Mouse (Mus musculus): Measurements from ENCODE around the gene Cbx6.
"Not testable (repeated sequence)": the region's sequence is repeated elsewhere in the genome, so short reads cannot be mapped to it uniquely, and the experiment has no call there.

Gene Cbx6

DNA sequence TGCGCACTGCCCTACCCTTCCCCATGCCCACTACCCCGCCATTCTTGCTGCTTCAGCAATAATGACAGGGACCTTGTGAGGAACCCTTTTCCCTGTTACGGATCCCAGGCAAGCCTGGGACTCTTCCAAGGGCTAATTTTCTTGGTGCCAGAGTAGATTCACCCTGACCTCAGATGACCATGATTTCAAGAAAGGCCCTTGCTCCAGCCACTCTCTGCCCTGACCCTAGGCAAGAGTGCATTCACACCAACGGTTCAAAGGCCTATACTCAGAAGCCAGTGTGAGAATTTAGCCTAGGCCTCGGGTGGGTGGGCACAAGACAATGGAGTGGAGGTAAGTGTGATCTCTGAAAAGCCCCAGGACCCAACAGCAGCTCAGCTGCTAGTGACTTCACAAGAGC is 5.1 kb downstream of the Cbx6 start:
- DNase-seq = no peak

DNA sequence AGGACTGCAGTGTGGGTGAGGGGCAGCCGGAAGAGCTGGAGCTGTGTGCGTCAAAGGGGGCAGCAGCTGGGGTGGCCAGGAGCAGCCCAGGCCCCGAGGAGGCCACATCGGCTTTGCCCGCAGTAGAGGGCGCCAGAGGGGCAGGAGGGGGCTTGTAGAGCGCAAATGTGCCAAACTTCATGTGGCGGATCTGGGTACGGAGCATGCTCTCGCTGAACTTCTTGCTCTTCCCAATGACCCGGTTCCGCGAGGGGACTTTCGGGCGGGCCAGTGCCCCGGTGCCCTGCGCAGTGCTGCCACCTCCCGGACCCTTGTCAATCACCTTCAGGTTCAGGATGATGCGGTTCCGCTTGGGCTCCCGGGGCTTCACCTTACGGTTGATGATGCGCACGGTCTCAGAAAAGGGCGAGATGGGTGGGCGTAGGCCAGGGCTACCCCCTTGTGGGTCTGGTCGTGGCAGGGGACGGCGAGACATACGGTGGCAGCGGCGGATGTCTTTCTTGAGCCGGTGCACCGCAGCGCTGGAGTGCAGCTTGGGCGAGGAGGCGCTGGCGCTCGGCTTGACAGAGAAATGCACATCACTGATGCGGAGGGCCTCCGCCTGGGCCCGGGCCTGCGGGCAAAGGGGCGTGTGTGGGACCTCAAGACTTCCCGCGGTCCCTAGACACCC is 6.0 kb downstream of the Cbx6 start:
- DNase-seq = peak; percentile 31

DNA sequence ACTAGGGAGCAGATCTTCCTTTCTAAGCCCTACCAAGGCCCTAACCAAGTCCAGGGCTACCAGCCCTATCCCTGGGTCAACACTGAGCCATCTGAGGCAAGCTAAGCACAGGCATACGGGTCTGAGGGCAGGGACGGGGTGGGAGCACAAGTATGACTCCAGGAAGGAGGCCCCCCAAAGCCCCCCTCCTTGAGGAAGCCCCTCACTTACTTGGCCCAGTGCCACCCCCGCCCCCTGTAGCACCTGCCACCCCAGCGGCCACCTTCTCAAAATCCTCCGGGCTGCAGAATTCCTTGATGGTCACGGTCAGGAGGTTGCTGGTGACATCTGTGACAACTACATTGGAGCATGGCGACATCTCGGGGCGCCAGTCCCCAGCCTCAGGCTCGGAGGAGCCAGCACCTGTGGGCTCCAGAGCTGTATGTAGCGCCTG is 6.7 kb downstream of the Cbx6 start:
- DNase-seq = no peak

DNA sequence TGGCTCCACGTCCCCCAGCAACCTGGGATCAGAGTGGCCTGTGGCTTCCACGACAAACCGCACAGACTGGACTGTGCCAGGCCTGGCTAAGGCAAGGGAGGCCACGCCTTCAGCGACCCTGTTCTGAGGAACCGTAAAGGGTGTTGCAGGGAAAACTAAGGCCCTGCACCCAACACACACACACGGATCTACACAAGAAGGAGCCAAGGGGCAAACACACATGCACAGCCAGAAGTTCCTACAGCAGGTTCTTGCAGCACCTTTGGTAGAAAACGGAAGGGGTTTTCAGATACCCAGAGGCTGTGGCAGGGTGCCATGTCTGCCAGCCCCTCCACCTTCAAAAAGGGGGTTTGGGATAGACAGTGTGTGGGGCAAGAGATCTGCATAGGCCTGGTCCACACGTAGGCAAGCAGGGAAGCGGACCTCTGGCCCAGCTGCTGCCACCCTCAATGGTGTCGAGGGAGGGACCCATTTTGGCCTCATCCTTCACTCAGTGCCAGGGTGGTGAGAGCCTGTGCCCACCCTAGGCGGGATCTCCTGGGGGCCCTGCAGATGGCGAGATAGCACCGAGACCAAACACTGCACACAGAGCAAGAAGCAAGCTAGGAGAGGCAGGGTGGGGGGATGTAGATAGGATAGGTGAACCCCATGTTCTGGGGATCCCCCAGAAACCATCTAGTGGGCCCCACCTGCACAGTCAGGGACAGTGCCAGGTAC is 7.3 kb downstream of the Cbx6 start:
- DNase-seq = no peak

DNA sequence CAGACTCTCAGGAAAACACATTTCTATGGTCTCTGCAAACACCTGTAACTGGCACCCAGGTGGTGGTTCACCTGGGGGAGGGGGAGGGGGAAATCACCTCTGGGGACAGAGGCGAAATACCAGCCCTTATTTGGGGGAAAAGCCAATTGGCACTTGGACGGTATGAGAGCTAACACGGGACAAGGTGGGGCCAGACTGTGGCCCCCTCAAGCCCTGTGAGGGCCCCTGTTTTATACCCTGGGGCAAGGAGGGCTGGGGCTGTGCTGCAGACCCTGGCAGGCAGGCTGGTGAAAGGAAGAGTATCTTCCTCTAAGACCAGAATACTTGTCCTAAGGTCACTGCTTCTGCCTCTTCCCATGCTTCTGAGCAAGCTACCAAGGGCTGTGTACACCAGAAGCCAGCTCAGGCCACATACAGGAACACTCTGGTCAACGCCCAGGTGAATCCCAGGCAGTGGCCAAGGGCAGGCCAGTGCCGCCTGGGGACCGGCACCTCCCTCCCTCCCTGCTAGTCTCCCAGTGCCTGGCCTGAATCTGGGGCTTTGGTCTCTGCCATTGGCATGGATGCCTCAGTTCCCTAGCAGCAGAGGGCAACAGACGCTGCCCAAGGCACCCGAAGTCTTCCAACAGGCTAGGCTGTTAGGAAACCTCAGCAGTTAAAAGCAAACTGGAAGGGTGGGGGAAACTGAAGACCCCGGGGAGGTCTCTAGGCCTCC is 8.1 kb downstream of the Cbx6 start:
- no peak for DNase-seq

DNA sequence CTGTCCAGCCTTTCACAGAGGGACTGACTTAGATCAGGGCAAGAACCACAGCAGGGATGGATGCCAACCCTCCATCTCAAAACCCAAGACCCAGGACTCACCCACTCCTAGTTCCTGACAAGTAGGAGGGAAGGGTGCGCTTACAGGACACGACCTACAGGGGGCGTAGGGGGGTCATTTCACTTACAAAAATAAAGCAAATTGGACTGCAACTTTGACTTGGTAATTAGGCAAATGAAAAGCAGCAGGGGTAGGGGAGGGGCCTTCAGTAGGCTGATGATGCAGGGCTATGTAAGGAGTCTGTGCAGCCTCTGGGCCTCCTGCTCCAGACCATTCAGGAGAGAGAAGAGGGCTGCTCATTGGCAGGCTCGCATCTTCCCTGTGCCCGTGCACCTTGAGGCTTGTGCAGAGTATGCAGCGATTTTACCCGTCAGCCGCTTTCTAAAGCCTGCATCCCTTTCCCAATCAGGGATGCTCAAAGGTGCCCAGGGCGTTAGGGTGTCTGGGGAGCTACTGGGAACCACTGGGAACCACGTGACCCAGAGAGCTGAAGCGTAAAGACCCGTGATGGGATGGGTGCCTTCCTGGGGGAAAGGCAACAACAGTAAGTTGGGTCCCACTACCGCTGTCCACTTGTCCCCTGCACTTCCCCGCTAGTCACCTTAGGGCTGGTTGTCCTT is 9.2 kb downstream of the Cbx6 start:
- DNase-seq = peak; percentile 49

DNA sequence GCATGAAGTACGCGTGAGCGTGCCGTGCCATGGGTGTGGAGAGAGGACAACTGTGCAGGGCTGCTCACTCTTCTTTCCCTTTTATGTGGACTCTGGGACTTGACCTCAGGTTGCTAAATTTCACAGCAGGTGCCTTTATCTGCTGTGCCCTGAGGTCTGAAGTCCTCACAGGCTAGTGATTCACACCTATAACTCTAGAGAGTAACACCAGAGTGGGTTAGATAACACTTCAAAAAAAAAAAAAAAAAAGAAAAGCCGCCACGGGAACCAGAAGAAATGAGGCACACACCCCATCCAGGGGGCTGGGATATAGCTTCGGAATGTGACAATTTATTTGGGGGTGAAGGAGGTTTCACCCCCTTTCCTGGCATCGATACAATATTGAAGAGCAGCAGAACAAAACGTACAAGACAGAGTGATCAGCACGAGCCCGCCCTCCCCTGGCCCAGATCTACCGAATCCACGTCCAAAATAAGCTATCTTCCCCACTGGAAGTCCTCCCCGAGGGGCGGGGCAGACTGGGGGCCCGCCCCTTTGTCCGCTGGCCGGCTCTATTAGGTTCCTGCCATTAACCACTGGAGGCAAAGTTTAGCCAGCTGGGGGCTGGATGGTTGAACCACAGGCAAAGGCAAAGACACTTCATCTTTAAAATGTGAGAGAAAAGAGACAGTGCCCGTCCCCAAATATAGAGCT is 10.8 kb downstream of the Cbx6 start:
- peak; percentile 50 for DNase-seq

DNA sequence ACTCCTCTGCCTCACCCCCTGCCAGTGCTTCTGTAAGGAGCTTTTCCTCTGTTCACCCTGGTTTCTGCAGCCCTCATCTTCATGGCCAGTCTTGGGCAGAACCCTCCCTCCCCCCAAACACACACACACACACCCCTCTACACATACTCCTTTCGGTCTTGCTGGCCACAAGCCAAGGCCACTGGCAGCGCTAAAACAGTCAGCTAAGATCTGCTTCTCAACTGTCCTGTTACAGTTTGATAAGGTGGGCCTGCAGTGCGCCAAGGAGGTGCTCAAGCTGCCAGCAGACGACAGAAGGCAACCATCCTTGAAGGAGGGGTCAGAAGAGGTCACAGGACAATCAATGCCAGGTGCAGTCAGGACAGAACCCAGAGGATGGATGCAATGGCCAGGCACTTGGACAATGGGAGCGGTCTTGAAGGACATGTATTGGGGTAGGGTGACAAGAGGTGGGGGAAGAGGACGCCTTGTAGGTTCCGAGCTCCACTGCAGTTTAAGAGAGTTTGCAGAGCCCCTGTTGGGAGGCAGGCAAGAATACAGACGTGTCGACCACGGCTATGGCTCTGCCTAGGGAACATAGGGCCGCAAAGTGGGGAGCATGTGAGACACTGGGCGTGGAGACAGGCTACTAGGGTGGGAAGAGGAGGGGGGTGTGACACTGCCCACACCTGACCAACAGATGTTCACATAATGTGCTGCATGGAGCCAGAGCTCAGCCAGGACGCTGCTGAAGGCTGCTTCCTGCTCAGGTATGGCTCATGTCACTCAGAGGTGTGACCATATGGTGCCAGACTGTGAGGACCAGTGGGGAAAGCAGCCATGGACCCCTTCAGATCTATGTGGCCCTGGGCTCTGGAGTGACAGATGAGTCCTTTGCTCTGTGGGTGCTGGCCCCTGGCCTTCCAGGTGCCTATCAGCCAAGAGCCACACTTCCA is 12.0 kb downstream of the Cbx6 start:
- DNase-seq = peak; percentile 30

DNA sequence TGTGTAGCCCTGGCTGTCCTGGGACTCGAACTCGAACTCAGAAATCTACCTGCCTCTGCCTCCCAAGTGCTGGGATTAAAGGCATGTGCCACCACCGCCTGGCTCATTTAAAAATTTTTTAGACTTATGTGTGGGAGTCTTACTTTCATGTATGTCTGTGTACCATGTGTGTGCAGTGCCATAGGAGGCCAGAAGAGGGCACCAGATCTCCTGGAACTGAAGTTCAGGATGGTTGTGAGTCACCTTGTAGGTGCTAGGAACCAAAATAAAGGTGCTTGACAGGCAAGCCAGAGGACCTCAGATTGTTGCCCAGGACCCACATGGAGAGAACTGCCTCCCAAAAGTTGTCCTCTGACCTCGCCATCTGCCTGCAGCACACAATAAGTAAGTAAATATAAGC is 16.2 kb downstream of the Cbx6 start:
- no peak for DNase-seq

DNA sequence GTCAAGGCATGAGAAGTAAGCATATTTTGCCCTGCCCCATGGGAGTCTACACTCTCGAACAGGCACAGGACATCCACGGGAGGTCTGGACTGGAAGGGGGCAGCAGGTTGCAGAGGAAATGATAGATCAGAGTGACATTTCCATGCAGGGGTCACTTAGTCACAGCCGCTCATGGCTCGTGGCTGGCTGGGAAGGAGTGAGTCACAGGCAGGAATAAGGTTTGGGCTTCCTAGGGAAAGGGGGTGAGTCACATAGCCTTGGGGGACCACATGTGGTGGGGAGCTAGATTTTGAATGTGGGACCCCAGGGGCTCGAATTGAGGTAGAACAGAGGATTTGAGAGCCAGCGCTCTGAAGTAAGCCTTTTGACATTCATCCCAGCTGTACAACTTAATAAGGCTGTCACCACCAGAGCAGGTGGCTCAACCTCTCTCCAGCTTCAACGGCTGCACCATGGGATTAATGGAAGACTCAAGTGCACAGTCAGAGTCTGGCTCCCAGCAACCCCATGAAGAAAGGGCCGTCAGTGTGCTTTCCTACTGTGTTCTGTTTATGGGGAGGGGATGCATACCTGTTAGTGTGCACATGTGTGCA is 20.7 kb downstream of the Cbx6 start:
- no peak for DNase-seq

DNA sequence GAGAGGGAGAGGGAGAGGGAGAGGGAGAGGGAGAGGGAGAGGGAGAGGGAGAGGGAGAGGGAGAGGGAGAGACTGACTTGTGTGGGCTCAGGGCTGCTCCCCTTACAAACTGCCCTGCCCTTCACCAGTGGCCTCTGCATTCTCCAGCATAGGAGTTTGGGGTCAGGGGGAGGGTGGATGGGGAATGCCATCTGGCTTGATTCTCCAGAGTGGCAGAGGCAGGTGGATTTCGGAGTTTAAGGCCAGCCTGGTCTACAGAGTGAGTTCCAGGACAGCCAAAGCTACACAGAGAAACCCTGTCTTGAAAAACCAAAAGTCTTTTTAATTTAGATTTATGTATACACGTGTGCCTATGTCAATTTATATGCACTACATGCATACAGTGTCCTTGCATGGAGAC is 21.6 kb downstream of the Cbx6 start:
- DNase-seq = not testable (repeated sequence)

DNA sequence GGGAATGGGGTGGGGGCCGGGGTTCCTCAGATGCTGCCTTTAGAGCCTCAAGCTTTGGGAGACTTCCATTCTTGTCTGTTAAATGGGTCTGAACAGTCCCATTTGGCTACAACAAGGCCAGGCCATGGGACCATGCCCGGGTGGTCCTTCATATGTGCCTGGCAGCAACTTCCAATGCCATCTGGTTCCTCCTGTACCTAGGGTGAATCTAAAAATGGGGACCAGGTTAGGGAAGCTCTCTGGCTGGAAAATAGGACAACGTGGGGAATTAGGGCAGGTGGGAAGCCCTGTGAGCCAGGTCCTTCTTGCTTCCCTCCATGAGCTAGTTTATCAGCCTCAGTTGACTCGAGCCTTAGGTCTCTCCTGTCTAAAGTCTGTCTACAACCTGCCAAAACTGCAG is 23.5 kb downstream of the Cbx6 start:
- no peak for DNase-seq

DNA sequence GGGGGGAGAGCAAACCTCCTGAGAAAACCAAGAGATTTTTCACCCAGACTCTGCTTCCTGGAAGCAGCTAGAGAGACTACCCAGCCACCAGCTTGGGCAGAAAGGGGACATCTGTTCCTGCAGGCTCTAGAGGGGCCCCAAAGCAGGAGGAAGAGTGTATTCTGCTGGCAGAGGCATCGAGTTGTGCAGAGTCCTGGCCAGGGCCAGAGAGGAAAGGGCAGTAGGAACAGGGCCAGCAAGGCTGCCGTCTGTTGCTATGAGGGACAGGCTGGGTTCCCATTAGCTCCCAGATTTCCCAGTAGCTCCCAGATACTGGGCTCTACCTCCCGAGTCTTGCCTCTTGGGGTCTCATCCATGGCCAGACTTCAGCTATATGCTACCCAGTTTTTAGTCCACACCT is 24.4 kb downstream of the Cbx6 start:
- no peak for DNase-seq

DNA sequence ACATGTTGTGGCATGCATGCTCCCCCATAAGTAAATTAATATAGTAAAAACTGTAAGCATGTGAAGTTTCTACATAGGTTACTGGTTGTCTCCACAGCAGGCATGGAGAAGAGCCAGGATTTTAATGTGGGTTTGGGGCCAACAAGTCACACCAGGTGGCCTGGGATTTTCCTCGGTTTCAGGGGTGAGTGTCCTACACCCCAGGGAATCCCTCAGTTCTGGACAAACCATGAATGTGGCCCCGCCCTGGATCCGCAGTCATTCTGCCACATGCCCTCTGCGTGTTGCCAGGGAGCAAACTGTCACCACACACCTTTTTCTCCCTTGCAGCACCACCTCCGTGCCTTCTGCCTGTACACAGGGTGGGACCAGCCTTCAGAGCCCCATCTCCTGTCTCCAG is 25.8 kb downstream of the Cbx6 start:
- DNase-seq = no peak

DNA sequence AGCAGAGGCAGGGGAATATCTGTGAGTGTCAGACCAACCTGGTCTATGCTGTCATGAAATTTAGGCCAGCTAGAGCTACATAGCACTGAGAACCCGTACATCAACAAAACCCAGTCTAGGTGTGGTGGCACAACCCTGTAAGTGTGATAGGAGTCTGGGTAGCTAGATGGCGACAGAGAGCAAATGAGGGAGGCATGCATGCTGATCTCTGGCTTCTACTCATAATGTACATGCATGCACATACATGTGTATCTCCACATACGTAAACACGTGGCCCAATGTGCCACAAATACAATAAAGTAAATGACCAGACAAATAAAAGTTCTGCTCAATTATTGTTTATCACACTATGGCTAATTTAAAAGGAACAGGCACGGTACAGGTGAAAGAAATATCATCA is 26.4 kb downstream of the Cbx6 start:
- DNase-seq = no peak

DNA sequence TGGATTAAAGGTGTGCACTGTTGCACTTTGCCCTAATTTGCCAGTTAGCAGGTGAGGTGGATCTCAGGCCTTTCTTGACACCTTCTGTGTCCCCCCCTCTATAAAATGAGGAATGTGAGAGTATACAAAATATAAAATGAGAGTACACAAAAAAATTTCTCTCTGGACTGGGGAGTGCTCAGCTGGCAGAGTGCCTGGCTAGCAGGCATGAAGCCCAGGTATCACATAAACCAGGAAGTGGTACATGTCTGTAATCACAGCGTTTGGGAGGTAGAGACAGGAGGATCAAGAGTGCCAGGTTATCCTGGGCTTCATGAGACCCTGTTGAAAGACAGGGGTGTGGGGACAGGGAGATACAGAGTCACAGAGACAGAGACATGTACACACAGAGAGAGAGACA is 27.4 kb downstream of the Cbx6 start:
- DNase-seq = no peak

DNA sequence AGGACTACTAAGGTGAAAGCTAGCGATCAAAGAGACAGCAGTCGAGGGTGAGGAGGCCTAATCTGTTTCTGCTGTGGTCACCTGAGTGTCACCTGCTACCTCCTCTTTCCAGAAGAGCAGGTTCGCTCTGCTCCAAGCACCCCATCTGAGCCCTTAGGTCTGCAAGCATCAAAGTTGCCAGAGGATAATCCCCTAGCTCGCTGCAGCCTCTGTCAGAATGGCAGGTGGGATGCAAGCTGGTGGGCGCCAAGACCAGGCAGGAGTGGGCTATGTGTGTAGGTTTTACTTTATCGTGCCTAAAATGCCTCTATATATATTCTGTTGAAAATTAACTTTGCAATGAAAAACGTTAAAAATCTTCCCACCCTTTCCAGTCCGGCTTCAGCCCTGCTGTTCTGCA is 29.2 kb downstream of the Cbx6 start:
- no peak for DNase-seq

DNA sequence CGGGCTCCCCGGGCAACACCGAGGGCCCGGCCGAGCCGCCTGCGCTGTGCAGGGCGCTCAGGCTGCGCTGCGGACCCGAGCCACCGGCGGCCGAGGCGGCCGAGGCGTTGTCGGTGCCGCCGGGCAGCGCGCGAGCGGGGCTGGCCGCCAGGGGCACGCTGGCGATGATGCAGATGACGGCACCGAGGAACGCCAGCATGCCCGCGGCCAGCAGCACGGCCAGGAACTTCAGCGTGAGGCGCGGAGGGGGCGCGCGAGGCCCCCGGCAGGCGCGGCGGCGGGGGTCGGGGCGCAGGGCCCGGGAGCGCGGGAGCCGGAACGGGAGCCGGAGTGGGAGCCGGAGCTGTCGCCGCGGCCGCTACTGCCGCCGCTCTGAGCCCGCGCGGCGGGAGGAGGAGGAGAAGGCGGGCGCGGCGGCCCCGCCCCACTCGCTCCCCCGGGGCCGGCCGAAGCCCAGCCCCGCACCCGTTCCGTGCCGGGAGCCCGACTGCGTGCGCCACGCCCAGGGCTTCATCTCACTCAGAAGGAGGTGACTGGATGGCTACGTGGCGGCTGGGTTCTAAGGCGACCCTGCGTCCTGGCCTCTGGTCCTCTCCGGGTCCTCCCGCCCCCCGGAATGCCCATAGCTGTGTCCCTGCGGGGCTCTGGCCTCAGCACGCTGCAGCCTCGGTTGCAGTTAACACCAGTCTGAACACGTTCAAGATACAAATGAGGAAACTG is 30.0 kb downstream of the Cbx6 start, which contains the start of gene Nptxr:
Gene Nptxr, minus strand, starts transcription at position 415 of the 720 bp plus-strand sequence.
- peak; percentile 13 for DNase-seq

DNA sequence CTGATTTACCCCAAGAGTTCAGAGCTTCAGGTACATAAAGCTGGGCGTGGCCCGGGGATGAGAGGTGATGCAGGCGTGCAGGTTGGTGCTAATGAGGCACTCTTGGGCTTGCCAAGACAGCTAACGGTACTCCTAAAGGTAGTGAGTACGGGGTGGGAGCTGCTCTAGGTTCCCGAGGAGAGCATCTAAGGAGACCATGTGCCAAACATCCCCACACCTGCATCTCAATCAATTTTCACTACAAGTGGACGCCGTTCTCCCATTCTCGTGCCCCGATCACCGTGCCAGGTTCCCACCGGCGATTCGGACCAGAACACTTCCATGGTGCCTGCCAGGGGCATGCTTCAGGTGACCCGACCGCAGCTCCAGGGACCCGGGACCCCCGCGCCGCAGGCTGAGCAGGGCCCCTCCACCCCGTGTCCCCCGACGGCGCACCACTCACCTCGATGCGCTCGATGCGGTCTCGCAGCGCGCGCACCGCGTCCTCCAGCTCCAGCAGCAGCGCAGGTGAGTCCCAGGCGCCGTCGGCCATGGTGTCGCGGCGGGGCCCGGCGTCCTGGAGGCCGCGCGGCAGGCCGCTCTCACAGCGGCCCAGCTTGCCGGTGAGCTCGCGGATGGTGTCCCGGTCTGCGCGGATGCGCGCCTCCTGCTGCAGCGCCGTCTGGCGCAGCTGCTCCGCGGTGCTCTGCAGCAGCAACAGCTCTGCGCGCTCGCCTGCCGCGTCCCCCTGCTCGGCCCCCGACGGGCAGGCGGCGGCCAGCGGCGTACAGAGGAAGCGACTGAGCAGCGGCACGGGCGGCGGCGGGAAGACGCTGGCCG is 30.7 kb downstream of the Cbx6 start:
- DNase-seq = peak; percentile 15

DNA sequence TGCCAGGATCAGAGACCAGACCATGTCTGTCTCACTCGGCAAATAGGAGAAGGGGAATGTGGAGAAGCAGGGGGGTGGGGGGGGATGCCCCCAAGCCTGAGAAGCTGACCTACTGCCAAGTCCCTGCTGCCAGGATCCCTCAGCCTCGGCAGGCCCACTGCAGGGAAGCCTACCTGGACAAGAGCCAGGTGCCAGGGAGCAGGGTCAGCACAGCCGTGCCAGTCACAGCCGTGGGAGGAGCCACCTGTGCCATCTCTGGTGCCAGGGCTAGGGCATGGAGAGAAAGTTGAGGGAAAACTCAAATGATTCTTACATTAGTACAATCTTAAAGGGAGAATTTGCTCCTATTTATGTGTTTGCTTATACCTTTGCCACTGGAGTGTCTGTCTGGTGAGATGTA is 32.2 kb downstream of the Cbx6 start:
- DNase-seq = no peak
